Mouse (Mus musculus) myocyte (in vitro differentiated cells): ENCODE measurements at regions not wholly inside any gene's neighbourhood (a gene's known extent, or its start where the extent isn't known, plus 50 kb on each side); places are given as distances from the start of the nearest gene placed in this dataset.

Experiments used
- CEBPB ChIP-seq: IDR thresholded peaks from 2 replicates; pipeline ENCODE4 v1.6.1; 2011; ENCODE audit warnings: mild to moderate bottlenecking, moderate library complexity; ENCODE audit not compliant: poor library complexity, insufficient read depth, severe bottlenecking
- MAX ChIP-seq: IDR thresholded peaks from one replicate; pipeline ENCODE4 v1.6.1; 2011; ENCODE audit warnings: low read depth, mild to moderate bottlenecking, control low read depth
- MYOG ChIP-seq, 3 experiments: IDR thresholded peaks; one replicate each; pipeline ENCODE4 v1.6.1; 2011; ENCODE audit warnings: control low read depth in 2 of 3, low read depth in 2 of 3, mild to moderate bottlenecking in 2 of 3; ENCODE audit not compliant: insufficient read length in 2 of 3, control insufficient read depth in 1 of 3, insufficient read depth in 1 of 3

DNA sequence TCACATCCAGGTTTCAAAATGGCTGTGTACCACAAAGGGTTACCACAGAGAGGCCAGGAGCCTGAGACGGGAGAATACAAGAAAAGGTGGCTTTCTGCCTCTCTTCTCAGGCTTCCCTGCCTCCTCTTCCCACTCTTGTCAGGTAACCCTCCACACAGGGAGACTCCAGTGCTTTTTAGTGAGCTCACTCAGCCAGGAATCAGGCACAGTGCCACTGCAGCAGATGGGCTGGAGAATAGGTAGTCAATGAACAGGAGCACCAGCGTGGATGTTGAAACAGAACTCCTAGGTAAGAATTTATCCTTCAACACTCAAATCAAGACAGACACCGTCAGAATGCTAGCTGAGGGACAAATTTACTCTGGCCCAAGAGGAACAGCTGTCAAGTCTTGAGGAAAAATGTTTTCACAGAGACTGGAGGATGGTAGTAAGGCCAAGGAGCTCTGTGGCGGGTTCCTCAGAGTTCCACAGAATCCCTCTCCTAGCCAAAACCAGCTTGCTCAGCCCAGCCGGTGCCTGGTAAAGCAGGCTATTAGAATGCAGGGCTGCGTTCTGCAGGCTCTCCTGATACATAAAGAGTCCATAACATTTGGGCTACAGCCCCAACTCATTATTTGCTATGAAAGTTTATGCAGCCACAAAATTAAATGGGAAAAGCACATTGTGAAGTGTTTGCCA, 117.0 kb upstream of the Gm10306 start:
- TF ChIP-seq MAX (no peak), CEBPB (no peak), MYOG (IDR thresholded peaks at IDR 0.05; ENCODE audit: control insufficient read depth in 1 of 3, insufficient read depth in 1 of 3, insufficient read length in 2 of 3, low read depth in 2 of 3) (no peak)
